Mouse (Mus musculus) heart, postnatal 0 days (tissue): ENCODE measurements at regions not wholly inside any gene's neighbourhood (a gene's known extent, or its start where the extent isn't known, plus 50 kb on each side); places are given as distances from the start of the nearest gene placed in this dataset.

Experiments used
- CTCF ChIP-seq: IDR thresholded peaks from 2 replicates; pipeline ENCODE4 v1.5.1; 2016; ENCODE audit warnings: antibody characterized with exemption, control low read depth, low read depth
- EP300 ChIP-seq: IDR thresholded peaks from 2 replicates; pipeline ENCODE4 v1.6.1; 2016; ENCODE audit warnings: antibody characterized with exemption, low read depth

DNA sequence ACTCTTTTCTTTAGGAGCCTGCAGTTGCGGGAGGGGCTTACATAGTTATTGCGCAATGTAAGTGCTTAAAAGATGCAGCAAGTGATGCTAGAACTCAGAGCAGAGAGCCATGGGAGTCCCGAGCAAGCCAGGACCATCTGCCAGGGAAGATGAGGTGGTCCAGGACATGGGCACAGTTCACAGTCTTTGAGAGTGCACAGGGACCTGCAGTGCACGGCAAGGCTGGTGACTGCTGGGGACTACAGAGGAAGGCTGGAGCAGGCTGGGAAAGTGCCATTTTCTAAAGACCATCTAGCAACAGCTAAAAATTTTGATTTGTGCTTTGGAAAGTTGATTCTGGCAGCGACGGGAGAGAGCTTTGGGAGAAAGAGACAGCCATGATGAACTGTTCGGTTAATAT, 174.0 kb upstream of the Slc38a2 start:
- TF ChIP-seq CTCF (no peak), EP300 (no peak)
